Mouse (Mus musculus) spleen, postnatal 36 days (tissue): ENCODE data around the gene Btn1a1.

Experiments
- DNase-seq, 2 experiments: peaks; one replicate each; pipeline ENCODE4 v3.0.0; 2022; ENCODE audit warnings: low spot score in 2 of 2, mixed read lengths in 1 of 2

The Btn1a1 gene

DNA sequence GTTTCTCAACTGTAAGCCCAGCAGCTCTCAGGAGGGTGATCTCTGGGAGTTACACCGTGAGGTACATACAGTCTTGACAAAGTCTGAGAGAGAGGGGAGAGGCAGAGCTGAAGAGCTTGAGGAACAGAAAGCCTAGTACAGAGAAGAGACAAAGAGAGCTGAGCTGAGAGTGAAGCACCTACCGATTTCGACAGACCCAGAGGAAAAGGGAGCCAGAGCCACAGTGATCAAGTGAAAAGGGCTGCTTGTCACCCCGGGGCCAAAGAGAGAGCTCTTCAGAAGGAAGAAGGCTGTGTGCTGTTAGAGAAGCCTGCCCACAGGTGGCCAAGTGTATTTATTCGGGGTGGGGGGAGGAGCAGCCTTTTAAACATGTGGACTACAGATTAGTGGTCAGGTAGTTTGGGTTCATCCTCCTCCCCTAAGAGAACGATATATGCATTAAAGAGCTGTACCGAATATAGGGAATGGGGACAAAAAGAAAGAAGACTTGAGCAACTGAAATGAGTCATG, at the start of gene Btn1a1:
Gene Btn1a1, minus strand, starts transcription at position 302 of the 510 bp plus-strand sequence.
- peak in 1 of 2 experiments; percentile 13 for DNase-seq

DNA sequence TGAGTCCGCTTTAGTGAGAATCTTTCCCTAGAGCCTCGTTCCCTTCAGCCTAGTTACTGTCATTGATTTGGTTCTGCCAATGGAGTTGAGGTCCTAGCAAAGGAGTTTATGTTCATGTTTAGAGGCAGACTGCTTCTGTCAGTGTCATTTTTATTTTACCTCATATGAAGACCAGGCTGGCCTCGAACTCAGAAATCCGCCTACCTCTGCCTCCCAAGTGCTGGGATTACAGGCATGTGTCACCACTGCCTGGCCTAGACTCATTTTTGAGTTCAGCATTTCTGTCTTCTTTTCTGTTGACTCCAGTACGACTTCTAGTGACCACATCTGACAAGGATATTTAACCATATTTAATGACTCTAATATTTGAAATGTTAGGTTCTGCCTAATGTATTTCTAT, 49.6 kb upstream of the Btn1a1 start:
- no peak for DNase-seq

DNA sequence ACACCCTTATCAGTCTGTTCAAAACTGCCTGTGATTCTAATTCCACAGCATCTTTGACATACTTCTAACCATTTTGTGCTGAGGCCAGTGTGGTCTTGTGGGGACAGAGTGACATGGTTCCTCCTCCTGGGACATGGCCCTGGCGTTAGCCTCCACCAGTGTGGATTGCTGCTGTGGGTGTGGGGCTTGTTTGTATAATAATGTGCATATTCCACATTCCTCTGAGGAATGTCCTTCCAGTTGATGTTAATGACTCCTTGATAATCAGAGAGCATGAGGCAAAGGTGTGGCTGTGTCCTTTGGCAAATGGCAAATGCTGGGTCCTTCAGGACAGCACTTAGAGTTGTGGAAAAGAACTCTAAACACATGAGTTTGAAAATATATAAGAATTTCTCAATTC, 47.8 kb upstream of the Btn1a1 start:
- no peak for DNase-seq

DNA sequence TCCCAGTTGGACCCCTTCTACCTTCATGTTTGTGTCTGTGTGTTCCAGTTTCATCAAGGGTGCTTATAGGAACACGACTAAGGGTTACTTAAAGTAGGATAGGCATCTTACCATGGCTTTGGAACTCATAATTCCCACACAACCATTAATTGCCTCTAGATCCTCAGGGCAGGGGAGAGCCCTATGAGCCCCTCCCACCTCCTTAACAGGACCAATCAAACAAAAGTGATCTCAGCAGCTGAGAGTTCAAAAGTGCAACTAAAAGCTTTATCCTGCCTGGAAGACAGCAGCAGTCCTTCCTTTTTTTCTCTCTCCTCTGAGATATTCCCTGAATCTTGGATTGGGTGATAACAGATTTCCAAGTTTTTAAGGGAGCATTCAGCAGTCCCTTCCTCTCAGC, 44.4 kb upstream of the Btn1a1 start:
- DNase-seq, result no peak

DNA sequence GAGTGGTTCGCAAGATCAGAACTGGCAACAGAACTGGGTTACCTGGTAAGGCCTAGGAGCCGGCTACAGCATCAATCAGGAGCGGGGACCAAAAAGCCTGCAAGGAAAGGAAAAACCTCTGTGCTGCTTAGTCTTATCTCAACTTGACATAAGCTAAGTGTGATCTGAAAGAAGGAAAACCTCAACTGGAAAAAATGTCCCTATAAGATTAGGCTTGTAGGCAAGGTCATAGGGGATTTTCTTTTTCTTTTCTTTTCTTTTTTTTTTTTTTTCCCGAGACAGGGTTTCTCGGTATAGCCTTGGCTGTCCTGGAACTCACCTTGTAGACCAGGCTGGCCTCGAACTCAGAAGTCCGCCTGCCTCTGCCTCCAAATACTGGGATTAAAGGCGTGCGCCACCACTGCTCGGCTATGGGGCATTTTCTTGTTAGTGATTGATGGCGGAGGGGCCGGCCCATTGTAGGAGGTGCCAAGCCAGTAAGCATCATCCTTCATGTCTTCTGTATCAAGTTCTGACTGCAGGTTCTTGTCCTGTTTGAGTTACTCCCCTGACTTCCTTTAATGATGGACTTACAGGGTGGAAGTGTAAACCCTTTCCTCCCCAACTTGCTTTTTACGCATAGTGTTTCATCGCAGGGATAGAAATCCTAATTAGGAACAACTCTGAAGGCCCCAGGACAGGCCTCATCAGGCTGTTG, 41.3 kb upstream of the Btn1a1 start:
- DNase-seq, result no peak

DNA sequence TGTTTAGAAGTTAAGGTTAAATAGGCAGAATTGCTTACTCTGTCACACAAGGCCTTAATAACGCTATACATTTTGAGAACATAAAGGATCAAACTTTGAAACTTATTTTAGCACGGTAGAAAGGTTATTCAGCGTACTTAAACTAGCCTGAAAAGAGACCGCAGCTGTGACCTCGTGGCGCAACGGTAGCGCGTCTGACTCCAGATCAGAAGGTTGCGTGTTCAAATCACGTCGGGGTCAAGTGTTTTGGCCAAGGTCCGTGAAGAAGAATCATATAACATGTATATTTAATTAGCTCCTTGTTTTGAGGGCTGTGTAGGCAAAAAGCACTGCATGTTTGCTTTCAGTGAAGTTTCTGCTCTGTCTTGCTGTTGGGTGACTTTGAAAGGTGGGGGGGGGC, 40.6 kb upstream of the Btn1a1 start:
- DNase-seq, result peak; percentile 41 to 44

DNA sequence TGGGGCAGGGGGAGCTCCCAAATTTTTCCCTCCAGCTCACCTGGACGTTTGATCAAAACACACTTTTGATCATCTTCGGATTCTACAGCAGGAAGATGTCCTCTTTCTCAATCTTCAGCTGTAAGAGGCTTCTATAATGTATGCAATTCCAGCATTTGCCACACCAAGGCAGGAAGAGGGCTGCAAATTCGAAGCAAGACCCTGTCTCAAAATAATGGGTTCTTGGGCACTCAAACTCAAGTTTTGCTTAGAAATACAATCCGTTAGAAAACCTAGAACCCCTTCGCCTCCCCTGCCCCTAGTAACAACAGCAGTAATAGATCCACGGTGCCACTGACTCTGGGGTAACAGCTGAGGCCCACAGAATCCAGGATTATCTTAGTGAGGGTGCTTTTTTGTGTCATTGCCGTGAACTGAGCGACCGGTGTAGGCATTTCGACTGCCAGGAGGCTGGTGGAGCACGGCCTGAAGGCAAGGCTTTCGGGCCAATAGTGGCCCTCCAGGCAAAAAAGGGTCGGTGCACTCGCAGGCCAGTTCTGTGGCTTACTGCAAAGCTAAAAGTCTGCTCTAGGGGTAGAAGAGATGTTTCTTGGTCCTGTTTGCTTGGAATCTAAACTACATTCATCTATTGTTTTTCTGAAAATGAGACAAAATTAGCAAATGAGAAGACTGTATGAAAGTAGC, 40.1 kb upstream of the Btn1a1 start:
- DNase-seq, result no peak

DNA sequence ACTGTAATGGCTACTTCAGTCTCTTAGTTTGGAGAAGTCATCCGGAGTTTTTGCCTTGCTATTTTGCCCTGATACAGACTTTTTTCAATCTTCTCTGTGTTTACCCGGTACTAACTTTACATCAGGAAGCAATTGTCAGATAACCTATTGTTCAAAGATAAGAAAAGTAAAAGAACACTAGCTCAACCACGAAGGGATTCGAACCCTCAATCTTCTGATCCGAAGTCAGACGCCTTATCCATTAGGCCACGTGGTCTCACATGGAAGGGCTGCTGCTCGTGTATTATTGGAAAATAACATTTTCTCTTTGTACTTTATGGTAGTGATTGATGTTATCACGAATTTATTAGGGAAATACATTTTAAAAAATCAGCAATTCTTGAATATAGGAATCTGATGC, 38.1 kb upstream of the Btn1a1 start:
- DNase-seq, result peak; percentile 21 to 50

DNA sequence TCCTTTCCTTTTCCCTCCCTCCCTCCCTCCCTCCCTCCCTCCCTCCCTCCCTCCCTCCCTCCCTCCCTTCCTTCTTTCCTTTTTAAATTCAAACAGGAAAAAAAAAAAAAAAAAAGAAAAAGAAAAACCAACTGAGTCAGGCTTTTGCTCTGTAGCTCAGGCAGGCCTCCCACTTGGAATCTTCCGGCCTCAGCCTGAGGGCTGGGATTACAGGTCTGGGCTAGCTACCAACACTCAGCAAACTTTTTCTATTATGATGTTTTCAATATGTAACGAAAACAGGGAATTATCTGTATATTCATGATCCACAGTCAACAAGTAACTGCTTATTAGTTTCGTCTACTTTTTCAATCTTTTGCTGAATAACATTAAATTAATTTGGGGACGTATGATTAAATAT, 37.2 kb upstream of the Btn1a1 start:
- DNase-seq, result no peak

DNA sequence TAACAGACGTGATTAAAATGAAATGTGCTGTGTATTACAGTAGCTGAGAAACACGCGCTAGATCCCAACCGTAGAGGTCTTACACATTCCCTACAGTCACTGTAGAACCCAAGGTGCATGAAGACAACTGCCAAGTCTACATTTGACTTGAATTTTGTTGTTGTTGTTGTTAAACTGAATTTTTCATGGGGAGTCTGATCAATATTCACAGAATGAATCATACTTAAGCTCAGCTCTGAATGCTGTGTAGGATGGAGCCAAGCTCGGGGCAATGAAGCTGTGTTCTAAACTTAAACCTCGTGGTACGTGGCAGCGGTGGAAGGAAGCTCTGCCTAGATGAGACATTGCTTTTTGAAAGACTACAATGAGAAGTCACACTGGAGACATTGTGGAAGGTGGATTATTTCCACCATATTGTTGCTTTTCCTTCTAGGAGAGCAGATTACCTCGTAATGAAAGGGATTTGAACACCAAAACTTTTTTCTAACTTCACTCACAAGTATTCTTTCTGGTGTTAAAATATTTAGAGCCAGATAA, 36.4 kb upstream of the Btn1a1 start:
- DNase-seq, result no peak

DNA sequence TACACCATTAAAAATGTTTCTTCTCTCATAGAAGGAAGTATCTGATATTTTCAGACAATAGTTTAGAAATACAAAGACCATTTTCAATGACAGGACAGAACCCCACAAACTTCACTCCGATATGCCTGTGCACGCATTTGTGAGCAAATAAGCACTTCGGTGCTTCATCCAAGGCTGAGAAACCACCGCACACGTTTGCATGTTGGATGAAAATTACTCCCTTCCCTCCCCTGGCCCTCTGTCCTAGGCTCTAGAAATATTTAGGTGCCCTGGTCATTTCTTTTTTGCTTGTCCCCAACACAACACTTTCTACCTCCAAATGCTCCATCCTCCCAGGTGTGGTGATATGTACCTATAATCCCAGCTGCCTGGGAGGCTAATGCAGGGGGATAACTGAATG, 35.8 kb upstream of the Btn1a1 start:
- DNase-seq, result no peak

DNA sequence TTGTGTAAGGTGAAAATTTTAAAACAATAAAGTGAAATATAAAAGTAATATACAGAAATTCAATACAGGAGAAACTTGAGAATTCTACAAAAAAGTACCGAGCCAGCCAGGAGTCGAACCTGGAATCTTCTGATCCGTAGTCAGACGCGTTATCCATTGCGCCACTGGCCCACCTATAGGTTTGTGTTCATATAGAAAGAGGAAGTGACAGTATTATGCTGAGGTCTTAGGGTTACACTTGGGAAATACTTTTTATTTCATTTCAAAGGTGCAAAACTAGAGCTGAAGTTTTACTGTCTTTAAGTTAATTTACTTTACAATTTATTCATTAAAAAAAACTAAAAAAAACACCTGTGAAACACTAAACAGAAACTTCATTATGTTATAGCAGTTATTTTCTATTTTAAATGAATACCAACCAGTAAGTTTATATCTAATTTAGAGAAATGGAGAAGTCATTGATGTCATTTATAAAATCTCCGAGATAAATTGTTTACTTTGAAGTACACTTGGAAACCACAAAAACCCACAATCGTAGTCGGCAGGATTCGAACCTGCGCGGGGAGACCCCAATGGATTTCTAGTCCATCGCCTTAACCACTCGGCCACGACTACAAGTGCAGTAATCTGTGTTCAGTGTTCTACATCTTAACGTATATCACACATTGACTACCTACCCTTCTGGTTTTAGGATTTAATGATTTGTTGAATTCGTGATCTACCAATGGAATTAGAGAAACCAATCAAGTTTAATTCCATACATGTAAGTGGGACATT, 34.9 kb upstream of the Btn1a1 start:
- peak; percentile 50 to 69 for DNase-seq

DNA sequence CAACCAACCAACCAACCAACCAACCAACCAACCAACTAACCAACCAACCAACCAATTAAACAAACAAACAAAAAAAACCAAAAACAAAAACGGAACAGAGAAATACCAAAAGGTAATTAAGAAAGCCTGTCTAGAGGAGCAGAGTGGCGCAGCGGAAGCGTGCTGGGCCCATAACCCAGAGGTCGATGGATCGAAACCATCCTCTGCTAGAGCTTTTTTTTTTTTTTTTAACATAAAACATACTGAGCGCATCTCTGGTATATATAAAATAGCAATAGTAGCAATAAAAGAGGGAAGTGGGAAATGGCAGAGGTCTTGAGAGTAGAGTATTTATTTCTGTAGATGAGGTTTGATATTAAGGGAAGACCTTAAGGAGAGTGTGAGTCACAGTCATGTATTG, 34.2 kb upstream of the Btn1a1 start:
- no peak for DNase-seq

DNA sequence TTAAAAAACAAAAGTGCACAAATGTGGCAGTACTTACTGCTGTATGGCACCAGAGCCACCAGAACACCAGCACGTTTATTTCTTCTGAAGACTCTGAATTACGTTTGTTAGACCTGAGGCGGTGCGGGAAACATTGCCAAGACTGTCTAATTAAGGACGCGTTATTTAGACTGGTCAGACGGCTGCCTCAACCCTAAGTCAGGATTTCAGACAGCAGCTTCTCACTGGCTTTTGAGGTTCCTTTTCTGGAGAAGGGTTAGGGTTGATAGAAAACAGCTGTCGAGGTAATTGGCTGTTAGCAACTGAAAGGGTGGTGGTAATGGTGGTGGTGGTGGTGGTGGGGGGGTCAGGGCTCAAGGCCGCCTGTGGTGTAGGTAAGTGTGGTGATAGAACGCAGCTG, 33.0 kb upstream of the Btn1a1 start:
- no peak for DNase-seq

DNA sequence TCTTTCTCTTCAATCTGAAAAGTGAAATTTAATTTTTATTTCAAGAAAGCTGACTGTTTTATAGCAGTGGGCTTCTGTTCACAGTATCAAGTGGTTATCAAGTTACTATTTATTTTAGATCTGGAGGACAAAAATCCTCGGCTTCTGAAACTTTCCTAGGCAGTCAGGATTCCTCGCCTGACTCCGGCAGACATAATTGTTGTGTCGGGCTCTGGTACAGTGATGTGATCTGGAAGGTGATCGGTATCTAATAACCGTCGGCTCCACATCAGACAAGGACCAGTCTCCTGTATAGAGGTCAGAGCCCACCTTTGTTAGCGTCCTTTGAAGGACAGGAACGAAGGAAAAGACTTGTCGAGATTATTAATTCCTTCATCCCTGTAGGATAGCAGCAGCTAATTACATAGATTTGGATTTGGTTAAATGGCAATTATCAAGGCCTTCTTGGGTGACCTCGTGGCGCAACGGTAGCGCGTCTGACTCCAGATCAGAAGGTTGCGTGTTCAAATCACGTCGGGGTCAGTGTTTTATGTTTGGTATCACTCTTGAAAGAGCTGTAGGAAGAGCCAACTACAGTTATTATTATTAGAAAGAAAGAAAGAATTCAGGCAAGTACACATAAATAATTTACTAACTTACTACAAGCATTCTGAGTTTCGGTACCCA, 32.1 kb upstream of the Btn1a1 start:
- no peak for DNase-seq

DNA sequence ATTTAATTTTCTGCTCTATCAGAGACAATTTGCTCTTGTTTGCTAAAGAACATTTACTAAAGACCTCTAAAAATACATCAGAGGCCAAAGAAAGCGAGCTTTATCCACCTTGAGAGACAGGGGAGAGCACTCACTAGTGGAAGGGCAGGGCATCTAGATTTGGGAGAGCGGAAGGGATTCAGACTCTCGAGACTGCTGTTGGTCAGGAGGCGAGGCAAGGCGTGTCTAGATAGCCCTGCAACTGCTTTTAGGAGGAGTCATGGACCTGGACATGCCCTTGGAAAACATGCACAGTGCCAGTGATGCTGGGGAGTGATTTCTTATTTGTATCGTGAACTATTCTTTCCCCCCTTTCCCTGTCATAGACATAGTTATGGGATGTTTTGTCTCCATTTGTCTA, 29.8 kb upstream of the Btn1a1 start:
- DNase-seq, result no peak

DNA sequence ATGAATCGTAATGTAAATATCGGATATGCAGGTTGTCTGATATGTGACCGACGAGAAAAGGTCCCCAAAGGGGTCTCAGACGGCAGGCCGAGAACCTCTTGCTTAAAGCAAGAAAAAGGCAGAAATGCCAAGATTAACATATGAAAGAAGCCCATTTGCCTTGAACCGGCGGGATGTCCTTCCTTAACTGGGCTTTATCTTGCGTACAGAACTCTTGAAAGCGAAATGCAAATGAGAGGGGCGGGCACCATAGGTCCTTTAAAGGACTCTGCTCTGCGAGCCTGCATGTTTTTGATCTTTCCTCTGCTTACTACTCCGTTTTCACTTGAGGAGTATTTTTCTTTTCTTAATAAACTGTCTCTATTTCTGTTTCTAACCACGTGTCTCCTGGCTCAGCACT, 26.3 kb upstream of the Btn1a1 start:
- DNase-seq, result peak in 1 of 2 experiments; percentile 7

DNA sequence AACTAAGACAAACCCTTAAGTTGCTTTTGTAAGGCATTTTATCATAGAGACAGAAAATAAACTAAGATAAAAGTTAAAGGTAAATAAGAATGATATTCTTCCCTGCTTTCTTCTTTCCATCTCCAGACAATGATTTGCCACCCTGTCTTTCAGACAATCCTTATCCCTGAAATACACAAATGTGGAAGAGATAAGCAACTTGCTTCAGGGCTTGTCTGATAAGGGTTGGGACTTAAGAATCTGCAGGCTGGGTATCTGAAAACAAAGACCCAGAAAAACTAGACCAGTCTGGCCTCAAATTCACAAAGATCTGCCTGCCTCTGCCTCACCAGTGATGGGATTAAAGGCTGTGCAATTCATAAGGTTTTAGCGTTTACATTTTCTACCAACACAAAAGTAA, 25.6 kb upstream of the Btn1a1 start:
- no peak for DNase-seq

DNA sequence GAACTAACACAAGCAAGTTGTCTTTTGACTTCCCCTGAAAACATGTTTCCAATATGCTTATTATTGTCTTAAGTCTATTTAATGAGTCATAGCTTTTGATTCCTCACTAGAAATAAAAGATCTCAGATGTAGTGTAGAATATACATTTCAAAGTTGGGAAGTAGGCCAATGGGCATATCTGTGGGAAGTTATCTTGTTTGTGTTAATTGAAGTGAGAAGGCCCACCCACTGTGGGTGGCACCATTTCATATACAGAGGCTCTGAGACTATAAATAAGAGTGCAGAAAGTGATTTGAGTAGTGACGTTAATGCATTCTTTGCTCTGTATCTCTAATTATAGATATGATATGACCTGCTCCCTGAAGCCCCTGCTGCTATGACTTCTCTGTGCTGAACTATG, 25.2 kb upstream of the Btn1a1 start:
- no peak for DNase-seq

DNA sequence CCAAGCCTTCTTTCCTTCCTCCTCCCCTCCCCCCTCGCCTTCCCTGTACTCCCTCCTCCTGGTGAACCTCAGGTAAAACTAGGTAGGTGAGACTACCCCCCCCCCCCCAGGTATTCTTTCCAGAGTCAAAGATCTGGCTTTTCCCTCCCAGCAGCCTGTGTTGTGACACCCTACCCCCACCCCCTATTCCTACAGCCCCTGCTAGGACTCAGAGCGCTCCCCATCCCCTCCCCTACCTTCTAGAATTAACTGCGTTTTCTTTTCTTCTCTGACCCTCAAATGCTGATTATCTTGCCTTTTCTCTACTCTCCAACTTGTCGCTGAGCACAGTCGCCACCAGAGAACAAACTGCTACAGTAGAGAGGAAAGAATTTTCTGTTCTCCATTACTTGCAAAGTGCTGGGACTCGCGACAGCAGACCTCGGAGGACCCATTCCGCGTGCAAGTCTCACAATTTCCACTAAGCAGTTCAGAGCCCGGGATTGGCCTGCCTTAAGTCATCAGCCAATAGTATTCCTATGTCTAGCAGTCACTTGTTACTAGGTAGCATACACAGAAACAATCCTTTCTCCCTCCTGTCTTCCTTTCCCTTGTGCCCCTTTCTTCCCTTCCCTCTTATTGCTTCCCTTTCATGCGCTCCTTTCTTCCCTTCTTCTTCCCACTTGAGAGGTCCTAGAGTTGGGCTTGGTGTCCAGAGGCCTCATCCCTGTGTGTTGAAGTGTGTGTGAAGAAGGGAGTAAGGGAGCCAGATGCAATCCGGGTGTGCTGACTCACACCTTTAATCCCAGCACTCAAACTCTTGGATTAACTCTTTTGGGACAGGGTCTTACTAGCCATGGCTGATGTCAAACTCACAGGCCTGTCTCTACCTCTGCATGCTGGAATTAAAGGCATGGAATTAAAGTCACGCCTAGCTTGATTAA, 23.0 kb upstream of the Btn1a1 start, which contains the start of gene Btn2a2:
Gene Btn2a2, minus strand, starts transcription at position 458 of the 923 bp plus-strand sequence.
- DNase-seq, result peak; percentile 59 to 64

DNA sequence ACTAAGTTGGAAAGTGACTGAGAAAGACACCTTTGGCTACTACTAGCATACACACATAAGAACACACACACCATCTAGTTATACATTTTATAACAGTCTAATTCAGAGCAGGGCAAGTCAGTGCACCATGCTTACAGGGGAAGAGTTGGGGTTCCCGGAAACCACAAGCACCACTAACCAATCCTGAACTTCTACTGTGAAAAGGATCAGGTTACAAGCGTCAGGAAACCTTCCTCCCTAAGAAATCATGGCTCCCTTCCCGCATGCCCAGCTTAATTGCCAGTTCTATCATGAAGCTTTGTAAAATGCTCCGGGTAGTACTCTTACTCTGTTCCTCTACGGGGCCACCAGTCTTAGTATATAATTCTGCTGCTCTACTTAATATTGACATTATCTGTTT, 19.6 kb upstream of the Btn1a1 start:
- no peak for DNase-seq
